Mouse (Mus musculus): Measurements from ENCODE around the gene Gls. TPM values are rescaled to one million over a fixed set of nuclear protein-coding genes. Genes with fewer than 3 reads are reported as not detected.

Gls gene
- polyA plus RNA-seq, 1 experiment from 2014 or later = 21.4 TPM

- 58% methylated on average over 13 of the region's 13 CpGs for WGBS
- H3K36me3 ChIP-seq = peaks cover 15% of the 10 kb centered on the region
- H3K27me3 ChIP-seq = peaks cover 3% of the 10 kb centered on the region; the same call in 1 of the 2 replicates
- H3K4me1 ChIP-seq = peaks cover 29% of the 10 kb centered on the region
- H3K4me3 ChIP-seq = no peak overlapping the region
- no peak overlapping the region for H3K9ac ChIP-seq
- H3K4me2 ChIP-seq = no peak overlapping the region
- no peaks in the 10 kb centered on the region for H3K9me3 ChIP-seq
- ATAC-seq (ENCODE audit: insufficient number of reproducible peaks, insufficient read depth, low FRiP score, low TSS enrichment, low read depth) = no peak
- no peak overlapping the region for H3K27ac ChIP-seq
Measured at GRCm38 (mm10) chr1:52152369-52152768, 80.7 kb downstream of the Gls start.

GRCm38 (mm10) chr1:52151166-52151565, 81.9 kb downstream of the Gls start:
- Histone ChIP-seq H3K9me3 (no peaks in the 10 kb centered on the region), H3K27ac (no peak overlapping the region), H3K9ac (no peak overlapping the region), H3K4me2 (no peak overlapping the region), H3K4me3 (no peak overlapping the region), H3K4me1 (peaks cover 29% of the 10 kb centered on the region), H3K36me3 (peaks cover 11% of the 10 kb centered on the region), H3K27me3 (peaks cover 3% of the 10 kb centered on the region; the same call in 1 of the 2 replicates)
- ATAC-seq (ENCODE audit: insufficient number of reproducible peaks, insufficient read depth, low FRiP score, low TSS enrichment, low read depth) = no peak
- WGBS = 92% methylated on average over 5 of the region's 5 CpGs

DNA sequence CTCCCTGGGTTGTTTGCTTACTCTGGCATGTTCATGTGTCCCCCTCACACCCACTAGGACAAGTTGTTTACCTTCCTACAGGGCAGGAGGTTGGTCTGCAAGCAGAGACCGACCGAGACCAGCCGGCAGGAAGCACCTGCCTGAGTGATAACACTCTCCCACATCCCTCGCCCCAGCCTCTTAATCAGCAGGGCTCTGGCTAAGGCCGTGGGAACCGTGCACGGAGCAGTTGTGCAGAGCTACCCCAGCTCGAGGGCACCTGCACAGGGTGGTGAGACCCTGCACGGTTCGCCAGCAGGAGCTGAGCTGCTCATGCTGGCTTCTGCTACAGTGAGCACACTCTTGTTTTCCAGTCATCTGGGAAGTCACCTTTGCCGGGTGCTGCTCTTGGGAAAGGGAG, 82.4 kb downstream of the Gls start:
- no peak for ATAC-seq (ENCODE audit: insufficient number of reproducible peaks, insufficient read depth, low FRiP score, low TSS enrichment, low read depth)
- 54% methylated on average over 11 of the region's 11 CpGs for WGBS
- H3K9ac ChIP-seq = no peak overlapping the region
- H3K36me3 ChIP-seq = peaks cover 11% of the 10 kb centered on the region
- H3K4me3 ChIP-seq = no peak overlapping the region
- H3K4me1 ChIP-seq = peaks cover 29% of the 10 kb centered on the region
- peaks cover 3% of the 10 kb centered on the region; the same call in 1 of the 2 replicates for H3K27me3 ChIP-seq
- no peak overlapping the region for H3K4me2 ChIP-seq
- H3K27ac ChIP-seq = no peak overlapping the region
- no peaks in the 10 kb centered on the region for H3K9me3 ChIP-seq

DNA sequence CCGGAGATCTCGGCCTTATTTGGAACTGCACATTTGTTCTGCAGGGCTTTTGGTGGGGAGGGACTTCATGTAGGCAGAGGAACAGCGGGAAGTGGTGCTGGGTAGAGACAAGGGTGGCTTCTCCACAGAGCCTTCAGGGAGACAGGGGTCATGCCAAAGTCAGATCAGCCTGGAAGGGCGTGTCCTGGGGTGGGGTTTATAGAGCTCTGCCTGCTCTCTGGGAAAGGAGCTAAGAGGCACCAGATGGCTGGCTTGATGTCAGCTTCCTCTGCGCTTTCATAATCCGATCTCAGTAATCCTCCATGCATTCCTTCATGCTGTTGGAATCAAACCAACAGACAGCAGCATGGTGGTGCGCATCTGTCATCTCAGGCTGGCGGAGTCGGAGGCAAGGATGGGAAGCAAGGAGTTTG, 83.1 kb downstream of the Gls start:
- H3K27ac ChIP-seq = no peak overlapping the region
- H3K9me3 ChIP-seq = no peaks in the 10 kb centered on the region
- no peak for ATAC-seq (ENCODE audit: insufficient number of reproducible peaks, insufficient read depth, low FRiP score, low TSS enrichment, low read depth)
- no peak overlapping the region for H3K9ac ChIP-seq
- WGBS = 21% methylated on average over 9 of the region's 9 CpGs
- peaks cover 29% of the 10 kb centered on the region for H3K4me1 ChIP-seq
- H3K27me3 ChIP-seq = peaks cover 3% of the 10 kb centered on the region; the same call in 1 of the 2 replicates
- H3K36me3 ChIP-seq = peaks cover 10% of the 10 kb centered on the region
- peak overlapping the region; percentile 11; the same call in 1 of the 2 replicates for H3K4me2 ChIP-seq
- no peak overlapping the region for H3K4me3 ChIP-seq

DNA sequence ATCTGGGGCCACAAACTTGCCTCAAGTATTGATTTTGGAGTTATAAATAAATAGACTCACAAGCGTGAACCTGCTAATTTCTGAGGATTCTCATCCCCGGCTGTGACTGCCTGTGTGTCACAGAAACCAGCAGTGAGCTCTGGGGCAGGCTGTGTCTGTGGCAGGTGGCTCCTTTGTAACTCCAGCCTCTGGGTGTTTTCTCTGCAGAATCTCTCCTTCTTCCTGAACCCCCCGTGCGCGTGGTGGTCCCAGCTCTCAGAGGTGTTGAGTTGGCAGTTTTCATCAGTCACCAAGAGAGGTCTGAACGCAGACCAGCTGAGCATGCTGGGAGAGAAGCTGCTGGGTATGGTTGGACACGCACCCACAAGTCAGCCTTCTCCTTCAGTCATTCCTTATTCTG, 84.3 kb downstream of the Gls start:
- H3K36me3 ChIP-seq = peaks cover 14% of the 10 kb centered on the region
- H3K4me2 ChIP-seq = no peak overlapping the region
- H3K4me1 ChIP-seq = peaks cover 29% of the 10 kb centered on the region
- H3K27me3 ChIP-seq = peaks cover 3% of the 10 kb centered on the region; the same call in 1 of the 2 replicates
- no peak overlapping the region for H3K9ac ChIP-seq
- ATAC-seq (ENCODE audit: insufficient number of reproducible peaks, insufficient read depth, low FRiP score, low TSS enrichment, low read depth) = no peak
- no peak overlapping the region for H3K27ac ChIP-seq
- 68% methylated on average over 7 of the region's 7 CpGs for WGBS
- H3K9me3 ChIP-seq = no peaks in the 10 kb centered on the region
- H3K4me3 ChIP-seq = no peak overlapping the region

- ATAC-seq (ENCODE audit: insufficient number of reproducible peaks, insufficient read depth, low FRiP score, low TSS enrichment, low read depth) = no peak
- Histone ChIP-seq H3K9ac (no peak overlapping the region), H3K4me2 (no peak overlapping the region), H3K27ac (no peak overlapping the region), H3K4me3 (no peak overlapping the region), H3K36me3 (peaks cover 14% of the 10 kb centered on the region), H3K27me3 (peaks cover 3% of the 10 kb centered on the region; the same call in 1 of the 2 replicates), H3K4me1 (peaks cover 34% of the 10 kb centered on the region), H3K9me3 (no peaks in the 10 kb centered on the region)
- 38% methylated on average over 7 of the region's 7 CpGs for WGBS
Measured at GRCm38 (mm10) chr1:52148178-52148577, 84.9 kb downstream of the Gls start.

DNA sequence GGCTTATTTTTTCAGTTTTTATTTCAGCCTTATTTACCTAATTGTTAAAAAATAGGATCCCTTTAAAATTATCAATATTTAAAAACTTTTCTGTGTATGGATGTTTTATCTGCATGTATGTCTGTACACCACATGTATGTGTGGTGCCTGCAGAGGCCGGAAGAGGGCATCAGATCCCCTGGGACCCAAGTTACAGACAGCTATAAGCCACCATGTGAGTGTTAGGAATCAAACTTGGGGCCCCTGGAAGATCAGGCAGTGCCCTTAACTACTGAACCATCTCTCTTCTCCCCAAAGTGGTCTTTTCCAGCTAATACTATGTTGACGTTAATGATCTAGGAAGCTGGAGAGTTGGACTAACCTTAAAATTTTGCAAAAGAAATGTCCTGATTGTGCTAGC, 85.6 kb downstream of the Gls start:
- no peaks in the 10 kb centered on the region for H3K9me3 ChIP-seq
- 71% methylated on average over 2 of the region's 2 CpGs for WGBS
- H3K9ac ChIP-seq = no peak overlapping the region
- H3K36me3 ChIP-seq = peaks cover 14% of the 10 kb centered on the region
- H3K27me3 ChIP-seq = peaks cover 3% of the 10 kb centered on the region; the same call in 1 of the 2 replicates
- no peak overlapping the region for H3K27ac ChIP-seq
- no peak overlapping the region for H3K4me2 ChIP-seq
- no peak for ATAC-seq (ENCODE audit: insufficient number of reproducible peaks, insufficient read depth, low FRiP score, low TSS enrichment, low read depth)
- no peak overlapping the region for H3K4me3 ChIP-seq
- peaks cover 35% of the 10 kb centered on the region for H3K4me1 ChIP-seq

DNA sequence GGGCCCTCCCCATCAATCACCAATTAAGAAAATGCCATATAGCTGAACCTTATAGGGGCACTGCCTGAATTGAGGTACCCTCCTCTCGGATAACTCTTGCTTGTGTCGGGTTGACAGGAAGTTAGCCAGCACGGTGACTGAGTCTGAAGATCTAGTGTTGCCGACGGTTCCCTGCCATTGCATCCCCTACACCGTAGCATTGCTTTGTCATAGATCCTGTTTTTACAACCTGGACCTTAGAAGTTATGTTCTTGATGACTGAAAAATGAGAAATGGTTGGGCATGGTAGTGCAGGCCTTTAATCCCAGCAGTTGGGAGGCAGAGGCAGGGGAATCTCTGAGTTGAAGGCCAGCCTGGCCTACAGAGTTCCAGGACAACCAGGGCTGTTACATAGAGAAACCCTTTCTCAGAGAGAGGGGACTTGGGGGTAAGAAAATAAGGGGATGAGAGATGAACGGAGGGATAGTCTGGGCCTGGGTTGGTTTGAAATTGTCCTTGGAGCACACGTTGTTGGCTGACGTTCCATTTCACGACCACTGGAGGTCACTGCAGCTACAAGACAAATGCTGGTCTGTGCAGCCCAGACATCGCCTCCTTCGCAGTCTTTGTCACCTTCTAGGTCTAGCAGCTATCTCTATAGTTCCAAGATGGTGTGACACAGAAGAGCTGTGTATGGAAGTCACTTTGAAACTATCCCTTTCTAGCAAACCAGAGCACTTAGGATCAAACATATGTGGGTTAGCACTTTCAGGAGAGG, 86.6 kb downstream of the Gls start:
- Histone ChIP-seq H3K9ac (no peak overlapping the region), H3K36me3 (peaks cover 6% of the 10 kb centered on the region; the same call in 1 of the 2 replicates), H3K27ac (no peak overlapping the region), H3K4me3 (no peak overlapping the region), H3K9me3 (no peaks in the 10 kb centered on the region), H3K4me1 (peaks cover 35% of the 10 kb centered on the region), H3K4me2 (no peak overlapping the region), H3K27me3 (no peaks in the 10 kb centered on the region)
- 58% methylated on average over 12 of the region's 12 CpGs for WGBS
- no peak for ATAC-seq (ENCODE audit: insufficient number of reproducible peaks, insufficient read depth, low FRiP score, low TSS enrichment, low read depth)

DNA sequence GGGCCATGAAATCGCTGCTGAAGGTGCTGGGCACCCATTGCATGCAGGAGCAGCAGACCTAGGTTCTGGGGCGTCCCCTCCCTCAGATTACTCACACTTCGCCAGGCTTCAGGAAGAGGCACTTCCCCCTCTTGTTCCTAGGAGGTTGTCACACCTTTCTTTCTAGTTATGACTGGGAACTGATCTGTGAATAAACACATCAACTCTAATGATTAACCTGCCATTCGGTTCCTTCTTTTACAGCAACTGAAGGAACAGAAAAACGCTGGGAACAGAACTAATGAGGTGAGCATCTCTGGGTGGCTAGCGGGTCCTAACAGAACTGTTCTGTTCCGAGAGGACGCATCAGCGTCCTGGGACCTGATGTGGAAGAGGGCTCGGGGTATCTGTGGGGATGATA, 88.1 kb downstream of the Gls start:
- ATAC-seq (ENCODE audit: insufficient number of reproducible peaks, insufficient read depth, low FRiP score, low TSS enrichment, low read depth) = no peak
- H3K36me3 ChIP-seq = peaks cover 9% of the 10 kb centered on the region; the same call in 1 of the 2 replicates
- H3K4me2 ChIP-seq = no peak overlapping the region
- H3K27me3 ChIP-seq = no peaks in the 10 kb centered on the region
- H3K4me1 ChIP-seq = peaks cover 24% of the 10 kb centered on the region
- H3K9ac ChIP-seq = no peak overlapping the region
- WGBS = 88% methylated on average over 10 of the region's 10 CpGs
- H3K4me3 ChIP-seq = no peak overlapping the region
- no peaks in the 10 kb centered on the region for H3K9me3 ChIP-seq
- no peak overlapping the region for H3K27ac ChIP-seq

DNA sequence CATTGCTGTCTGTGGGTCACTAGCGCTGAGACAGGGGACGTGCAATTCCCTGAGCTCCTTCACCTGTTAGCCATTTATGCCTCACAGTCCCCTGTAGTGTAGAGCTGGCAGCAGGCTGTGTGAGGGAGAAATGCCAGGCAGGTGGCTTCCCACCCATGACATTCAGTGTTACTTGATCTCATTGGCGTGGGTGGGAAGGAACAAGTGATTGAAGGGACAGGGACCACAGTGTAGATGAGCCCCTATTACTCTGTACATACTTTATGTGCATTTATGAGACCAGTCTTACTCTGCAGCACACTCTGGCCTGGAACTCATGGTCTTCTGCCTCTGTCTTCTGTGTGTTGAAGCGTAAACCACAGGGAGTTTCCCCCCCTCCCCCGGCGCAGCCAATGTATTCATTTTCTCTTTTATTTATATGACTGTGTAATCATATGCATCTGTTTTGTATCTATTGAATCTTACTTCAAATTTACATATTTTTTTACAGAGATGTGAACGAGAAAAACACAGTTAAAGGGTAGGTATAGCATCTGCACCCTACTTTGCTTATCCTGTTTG, 89.4 kb downstream of the Gls start:
- H3K9me3 ChIP-seq = no peaks in the 10 kb centered on the region
- H3K4me2 ChIP-seq = no peak overlapping the region
- whole genome bisulfite sequencing = 70% methylated on average over 7 of the region's 7 CpGs
- H3K4me1 ChIP-seq = peaks cover 15% of the 10 kb centered on the region
- H3K4me3 ChIP-seq = no peak overlapping the region
- no peak overlapping the region for H3K9ac ChIP-seq
- H3K27ac ChIP-seq = no peak overlapping the region
- no peak for ATAC-seq (ENCODE audit: insufficient number of reproducible peaks, insufficient read depth, low FRiP score, low TSS enrichment, low read depth)
- H3K36me3 ChIP-seq = peaks cover 14% of the 10 kb centered on the region
- no peaks in the 10 kb centered on the region for H3K27me3 ChIP-seq

DNA sequence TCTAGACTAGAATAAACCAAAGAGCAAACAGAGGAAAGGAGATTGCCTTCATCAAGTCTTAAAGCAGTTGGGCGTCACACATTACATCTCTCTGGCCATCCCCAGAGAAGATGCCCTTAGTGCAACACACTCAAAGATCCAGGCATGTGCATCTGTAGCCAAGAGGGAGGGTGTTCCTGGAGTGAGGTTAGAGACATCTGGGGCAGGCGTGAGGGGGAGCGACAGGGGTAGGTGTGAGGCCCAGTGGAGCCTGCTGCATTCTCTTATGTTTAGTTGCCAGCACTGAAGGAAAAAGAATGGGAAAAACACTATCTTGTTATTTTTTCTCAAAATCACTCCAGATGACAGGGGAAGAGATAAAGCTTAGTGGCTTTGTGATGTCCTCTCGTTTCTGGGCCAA, 89.8 kb downstream of the Gls start:
- H3K27me3 ChIP-seq = no peaks in the 10 kb centered on the region
- H3K4me3 ChIP-seq = no peak overlapping the region
- no peak overlapping the region for H3K4me2 ChIP-seq
- no peak overlapping the region for H3K9ac ChIP-seq
- peaks cover 17% of the 10 kb centered on the region for H3K36me3 ChIP-seq
- H3K9me3 ChIP-seq = no peaks in the 10 kb centered on the region
- ATAC-seq (ENCODE audit: insufficient number of reproducible peaks, insufficient read depth, low FRiP score, low TSS enrichment, low read depth) = no peak
- H3K27ac ChIP-seq = no peak overlapping the region
- peaks cover 15% of the 10 kb centered on the region for H3K4me1 ChIP-seq
- WGBS = 87% methylated on average over 4 of the region's 4 CpGs

DNA sequence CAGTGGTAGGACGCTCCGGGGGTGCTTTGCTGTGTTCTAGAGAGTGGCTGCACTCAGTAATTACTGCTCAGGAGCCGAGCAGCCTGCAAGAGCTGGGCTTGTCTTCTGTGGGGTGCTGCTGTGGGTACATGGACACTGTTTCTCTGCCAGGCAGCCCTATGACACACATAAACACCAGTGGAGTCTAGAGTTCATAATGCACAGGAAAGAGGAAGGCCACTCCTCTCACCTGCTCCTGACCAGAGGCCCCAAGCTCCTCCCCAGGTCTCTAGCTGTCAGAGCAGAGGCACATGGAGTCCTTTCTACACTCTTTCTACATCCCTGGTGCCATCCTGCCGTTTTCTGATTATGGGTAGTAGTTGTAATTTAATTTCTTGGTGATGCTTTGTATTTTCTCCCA, 90.9 kb downstream of the Gls start:
- ATAC-seq (ENCODE audit: insufficient number of reproducible peaks, insufficient read depth, low FRiP score, low TSS enrichment, low read depth) = no peak
- no peak overlapping the region for H3K9ac ChIP-seq
- H3K27me3 ChIP-seq = no peaks in the 10 kb centered on the region
- WGBS = 72% methylated on average over 4 of the region's 4 CpGs
- no peaks in the 10 kb centered on the region for H3K9me3 ChIP-seq
- no peak overlapping the region for H3K4me3 ChIP-seq
- H3K4me1 ChIP-seq = peaks cover 9% of the 10 kb centered on the region
- H3K27ac ChIP-seq = no peak overlapping the region
- no peak overlapping the region for H3K4me2 ChIP-seq
- peaks cover 23% of the 10 kb centered on the region for H3K36me3 ChIP-seq

All from embryonic facial prominence, embryonic 13.5 days (tissue).